Mouse (Mus musculus) olfactory bulb, adult 2 months (tissue): Measurements from ENCODE around the gene Inip.

ENCODE experiments used
- CTCF ChIP-seq: fragments of 200-500 bp; IDR thresholded peaks from 2 replicates; pipeline ENCODE4 v1.5.1; 2012; ENCODE audit warnings: low read depth, mild to moderate bottlenecking, low read length, moderate library complexity; ENCODE audit not compliant: insufficient read depth
- POLR2A ChIP-seq: fragments of 200-500 bp; IDR thresholded peaks from 2 replicates; pipeline ENCODE4 v1.6.1; 2012; ENCODE audit warnings: mild to moderate bottlenecking, low read depth, low read length, moderate library complexity; ENCODE audit not compliant: insufficient read depth

DNA sequence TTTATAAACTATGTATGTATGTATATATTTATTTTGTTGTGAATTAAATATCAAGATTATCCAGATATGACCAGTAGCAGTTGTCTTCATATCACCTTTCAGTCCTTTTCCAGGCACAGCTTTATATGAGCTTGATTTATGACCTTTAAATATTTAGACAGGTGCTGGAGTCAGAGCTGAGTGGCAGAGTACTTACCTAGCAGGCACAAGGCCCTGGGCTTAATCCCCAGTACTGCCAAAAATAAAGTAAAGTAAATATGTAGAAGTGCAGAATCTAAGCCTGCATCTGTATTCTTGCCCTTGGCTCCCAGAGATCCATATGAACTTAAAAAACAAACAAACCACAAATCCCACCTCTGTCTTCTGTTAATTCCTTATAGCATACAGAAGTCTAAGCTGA lies 12.4 kb downstream of the Inip start:
- TF ChIP-seq CTCF (no peak), POLR2A (no peak)
